Comparison of ENCODE assay signal across 8 mouse cellular contexts in the genomic region with DNA sequence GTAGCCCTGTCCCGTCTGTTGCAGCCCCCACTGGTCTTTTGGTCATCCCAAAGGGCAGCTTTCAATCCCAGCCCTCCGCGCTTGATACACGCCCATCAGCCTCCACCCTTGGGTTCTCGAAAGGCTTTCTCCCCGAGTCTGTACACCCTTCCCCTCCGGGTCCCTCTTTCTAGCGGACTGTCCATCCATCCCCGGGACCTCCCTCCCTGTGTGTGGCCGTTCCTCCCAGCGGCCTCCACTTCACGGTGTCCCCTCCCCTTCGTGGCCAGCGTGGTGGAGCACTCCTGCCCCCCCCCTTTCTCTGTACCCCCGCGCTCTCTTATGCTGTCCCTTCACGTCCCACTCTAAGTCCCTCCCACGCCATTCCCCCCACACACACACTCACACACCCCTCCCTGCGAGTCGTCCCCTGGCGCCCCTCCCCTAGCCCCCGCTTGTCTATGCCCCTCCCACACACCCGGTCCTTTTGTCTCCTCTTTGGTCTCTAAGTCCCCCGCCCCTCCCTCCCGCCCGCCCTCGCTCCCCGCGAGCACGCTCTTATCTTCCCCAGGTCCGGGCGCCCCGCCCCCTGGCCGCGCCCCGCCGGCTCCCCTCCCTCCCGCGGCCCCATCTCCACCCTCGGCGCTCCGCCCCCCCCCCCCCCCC. TPM values are rescaled to one million over a fixed set of nuclear protein-coding genes. Genes with fewer than 3 reads are reported as not detected.
DNase-seq lines count a peak whose midpoint lies in the region; ATAC-seq and TF ChIP-seq lines count a peak whose summit lies in the region.

No protein-coding gene starts in this region.

- peak; percentile 86 for ATAC-seq in heart, embryonic 14.5 days (ENCODE audit: insufficient number of reproducible peaks, insufficient read depth, low FRiP score, low read depth)
- ATAC-seq in lung, embryonic 14.5 days (ENCODE audit: insufficient read depth) = peak; percentile 88
- peak; percentile 65 for ATAC-seq in neutrophil, adult 5-6 weeks (ENCODE audit: extremely low read depth, insufficient number of reproducible peaks, low FRiP score, poor library complexity, severe bottlenecking)

- H3K27ac ChIP-seq in heart, embryonic 14.5 days (replicated peaks in 1 of 2; ENCODE audit: control insufficient read depth in 1 of 2, insufficient read depth in 1 of 2, low read depth in 2 of 2, low read length in 2 of 2) = peak overlapping the region; percentile 74 to 88
- peak overlapping the region; percentile 91 for H3K27ac ChIP-seq in lung, embryonic 14.5 days (ENCODE audit: low read depth)

- no peaks in the 10 kb centered on the region for H3K4me1 ChIP-seq in heart, embryonic 14.5 days (ENCODE audit: control insufficient read depth in 2 of 2, insufficient read depth in 2 of 2, low read length in 2 of 2)
- no peaks in the 10 kb centered on the region for H3K4me1 ChIP-seq in lung, embryonic 14.5 days (ENCODE audit: insufficient read depth)

- no peak for TF ChIP-seq CTCF in lung, embryonic 14.5 days (IDR thresholded peaks at IDR 0.05; ENCODE audit: low read depth)

- 0 out of 2 replicates have a peak, but pooled peaks cover 10% of the 10 kb centered on the region for H3K36me3 ChIP-seq in heart, embryonic 14.5 days (ENCODE audit: control insufficient read depth, insufficient read depth, low read length)
- H3K36me3 ChIP-seq in lung, embryonic 14.5 days (ENCODE audit: insufficient read depth) = 0 out of 2 replicates have a peak, but pooled peaks cover 15% of the 10 kb centered on the region

- peaks cover 8% of the 10 kb centered on the region for H3K27me3 ChIP-seq in heart, embryonic 14.5 days (ENCODE audit: control insufficient read depth, insufficient read depth, low read length)
- no peaks in the 10 kb centered on the region for H3K27me3 ChIP-seq in lung, embryonic 14.5 days (ENCODE audit: insufficient read depth, low read length)

- H3K9me3 ChIP-seq in heart, embryonic 14.5 days (ENCODE audit: control insufficient read depth, low read length) = no peaks in the 10 kb centered on the region
- no peaks in the 10 kb centered on the region for H3K9me3 ChIP-seq in lung, embryonic 14.5 days (ENCODE audit: low read depth, low read length)

- peak overlapping the region; percentile 65 for H3K4me2 ChIP-seq in heart, embryonic 14.5 days (ENCODE audit: low read length)
- H3K4me2 ChIP-seq in lung, embryonic 14.5 days = peak overlapping the region; percentile 66

- peak overlapping the region; percentile 47 to 53 for H3K4me3 ChIP-seq in heart, embryonic 14.5 days (ENCODE audit: control insufficient read depth in 1 of 2, insufficient read depth in 1 of 2, low read depth in 1 of 2, low read length in 2 of 2)
- H3K4me3 ChIP-seq in lung, embryonic 14.5 days (ENCODE audit: low read depth, low read length) = peak overlapping the region; percentile 42

- DNase-seq in ES-CJ7 (ENCODE audit: low read depth, low spot score) = peak; percentile 89
- DNase-seq in c-Kit-positive CD71-negative TER-119-negative erythroid progenitor cells, embryonic 14.5 days (ENCODE audit: low read depth) = peak; percentile 56
- DNase-seq in fibroblast of lung, adult 2 months (ENCODE audit: low read depth) = peak; percentile 20
- peak; percentile 82 for DNase-seq in kidney, postnatal 14 days
- DNase-seq in lung, embryonic 14.5 days = peak; percentile 82
- peak; percentile 63 to 71 for DNase-seq in thymus, postnatal 10 days (ENCODE audit: low spot score in 2 of 2)

- H3K9ac ChIP-seq in heart, embryonic 14.5 days (ENCODE audit: low read length) = peak overlapping the region; percentile 74
- peak overlapping the region; percentile 53 for H3K9ac ChIP-seq in lung, embryonic 14.5 days

- WGBS in heart, embryonic 14.5 days = 17% methylated on average over 23 of the region's 42 CpGs
- 7% methylated on average over 19 of the region's 42 CpGs for WGBS in lung, embryonic 14.5 days

RNA-seq across cellular contexts. Expression of gene Utp14a, which starts 28.5 kb away (rescaled TPM):
- polyA plus RNA-seq in heart, embryonic 14.5 days (2014; fragmentation: Nextera tagmentation; extraction: Ambion mirVana) = 9.5 and 10.8 TPM in 2 replicates
- polyA plus RNA-seq in lung, embryonic 14.5 days (2014; fragmentation: Nextera tagmentation; extraction: Ambion mirVana) = 21.5 and 23.7 TPM in 2 replicates
- 39.8 and 48.6 TPM in 2 replicates for total RNA-seq in neutrophil, adult 5-6 weeks (2017)

RNA-seq across cellular contexts. Expression of gene Bcorl1, which starts 56.0 kb away (rescaled TPM):
- polyA plus RNA-seq in heart, embryonic 14.5 days (2014; fragmentation: Nextera tagmentation; extraction: Ambion mirVana) = 4.7 and 5.0 TPM in 2 replicates
- 6.2 and 7.3 TPM in 2 replicates for polyA plus RNA-seq in lung, embryonic 14.5 days (2014; fragmentation: Nextera tagmentation; extraction: Ambion mirVana)
- total RNA-seq in neutrophil, adult 5-6 weeks (2017) = 4.5 and 8.7 TPM in 2 replicates

Comparison
In these comparisons a context has a peak if more than half of its experiments do, and no peak if none do; other contexts are left out.
1. Peak in every context shown above with its lines: DNase-seq, ATAC-seq, H3K4me3 ChIP-seq and H3K27ac ChIP-seq.
2. DNase-seq: peak in every context shown above with its lines; median percentile 89 in ES-CJ7; 82 in kidney, postnatal 14 days; 82 in lung, embryonic 14.5 days; 67 in thymus, postnatal 10 days; 56 in c-Kit-positive CD71-negative TER-119-negative erythroid progenitor cells, embryonic 14.5 days; 20 in fibroblast of lung, adult 2 months.